Mouse (Mus musculus): ENCODE results near the gene Adig. TPM values are rescaled to one million over a fixed set of nuclear protein-coding genes. Genes with fewer than 3 reads are reported as not detected.

The Adig gene
- polyA plus RNA-seq, 2 experiments = 0.97 to 1.7 TPM

- Histone ChIP-seq H3K27ac (replicated peaks; ENCODE audit: low read depth, low read length) (no peak overlapping the region), H3K4me1 (ENCODE audit: control insufficient read depth, insufficient read depth, low read length) (peaks cover 3% of the 10 kb centered on the region; the same call in 1 of the 2 replicates), H3K27me3 (ENCODE audit: control insufficient read depth, insufficient read depth, low read length) (peaks cover 28% of the 10 kb centered on the region), H3K4me3 (replicated peaks; ENCODE audit: low read length) (0 out of 2 replicates have a peak overlapping the region, but pooled peaks have one; percentile 14), H3K36me3 (ENCODE audit: control insufficient read depth, insufficient read depth, low read length) (no peaks in the 10 kb centered on the region), H3K9me3 (ENCODE audit: control insufficient read depth, low read length) (no peaks in the 10 kb centered on the region), H3K9ac (ENCODE audit: low read depth, low read length, severe bottlenecking) (no peak overlapping the region), H3K4me2 (replicated peaks; ENCODE audit: low read depth, low read length, severe bottlenecking) (peak overlapping the region; percentile 18; the same call in 1 of the 2 replicates)
- ATAC-seq (ENCODE audit: low FRiP score, low read depth) (no peak), DNase-seq (ENCODE audit: low spot score) (no peak)
- WGBS = 3% methylated on average over 8 of the region's 8 CpGs
- no peak for TF ChIP-seq POLR2A (IDR thresholded peaks at IDR 0.05; ENCODE audit: borderline replicate concordance, extremely low read depth, insufficient read depth, insufficient read length)
Observed at GRCm38 (mm10) chr2:158555812-158556211, 53.4 kb downstream of the Adig start.

DNA sequence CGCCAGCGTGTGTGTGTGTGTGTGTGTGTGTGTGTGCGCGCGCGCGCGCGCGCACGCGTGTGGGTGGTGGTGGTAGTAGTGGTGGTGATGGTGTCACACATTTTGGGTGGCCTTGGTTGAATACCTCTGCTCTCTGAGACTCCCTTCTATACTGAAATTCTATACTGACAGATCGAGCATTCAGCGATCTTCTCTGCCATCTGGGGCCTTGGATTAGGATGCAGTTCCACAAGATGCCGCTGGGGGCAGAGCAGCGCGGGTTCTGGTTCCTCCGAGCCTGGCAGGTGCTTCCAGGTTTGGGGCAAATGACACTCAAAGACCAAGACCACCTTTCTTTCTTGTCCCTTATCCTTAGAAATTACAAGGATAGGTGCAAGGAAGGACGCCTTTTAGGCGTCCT, 53.8 kb downstream of the Adig start:
- Histone ChIP-seq H3K27me3 (ENCODE audit: control insufficient read depth, insufficient read depth, low read length) (peaks cover 28% of the 10 kb centered on the region), H3K9me3 (ENCODE audit: control insufficient read depth, low read length) (no peaks in the 10 kb centered on the region), H3K9ac (ENCODE audit: low read depth, low read length, severe bottlenecking) (no peak overlapping the region), H3K36me3 (ENCODE audit: control insufficient read depth, insufficient read depth, low read length) (no peaks in the 10 kb centered on the region), H3K4me3 (replicated peaks; ENCODE audit: low read length) (0 out of 2 replicates have a peak overlapping the region, but pooled peaks have one; percentile 14), H3K4me2 (replicated peaks; ENCODE audit: low read depth, low read length, severe bottlenecking) (peak overlapping the region; percentile 18; the same call in 1 of the 2 replicates), H3K27ac (replicated peaks; ENCODE audit: low read depth, low read length) (no peak overlapping the region), H3K4me1 (ENCODE audit: control insufficient read depth, insufficient read depth, low read length) (peaks cover 3% of the 10 kb centered on the region; the same call in 1 of the 2 replicates)
- TF ChIP-seq POLR2A (IDR thresholded peaks at IDR 0.05; ENCODE audit: borderline replicate concordance, extremely low read depth, insufficient read depth, insufficient read length) = no peak
- 2% methylated on average over 12 of the region's 20 CpGs for WGBS
- ATAC-seq (ENCODE audit: low FRiP score, low read depth) (no peak), DNase-seq (ENCODE audit: low spot score) (peak; percentile 57)

- no peak for DNase-seq (ENCODE audit: low spot score)
- Histone ChIP-seq H3K27me3 (ENCODE audit: control insufficient read depth, insufficient read depth, low read length) (peaks cover 24% of the 10 kb centered on the region), H3K4me3 (replicated peaks; ENCODE audit: low read length) (no peak overlapping the region), H3K27ac (replicated peaks; ENCODE audit: low read depth, low read length) (no peak overlapping the region), H3K4me1 (ENCODE audit: control insufficient read depth, insufficient read depth, low read length) (peaks cover 3% of the 10 kb centered on the region; the same call in 1 of the 2 replicates), H3K4me2 (replicated peaks; ENCODE audit: low read depth, low read length, severe bottlenecking) (no peak overlapping the region), H3K36me3 (ENCODE audit: control insufficient read depth, insufficient read depth, low read length) (no peaks in the 10 kb centered on the region), H3K9me3 (ENCODE audit: control insufficient read depth, low read length) (no peaks in the 10 kb centered on the region), H3K9ac (ENCODE audit: low read depth, low read length, severe bottlenecking) (no peak overlapping the region)
- no peak for ATAC-seq (ENCODE audit: low FRiP score, low read depth)
- 8% methylated on average over 5 of the region's 5 CpGs for WGBS
- no peak for TF ChIP-seq POLR2A (IDR thresholded peaks at IDR 0.05; ENCODE audit: borderline replicate concordance, extremely low read depth, insufficient read depth, insufficient read length)
Observed at GRCm38 (mm10) chr2:158556750-158557149, 54.3 kb downstream of the Adig start.

Other genes starting within 250 kb of the Adig start
- gene Bpi, start 244.5 kb upstream of the Adig start, polyA plus RNA-seq (2012; rRNA removed) = 0.03 TPM in 2 replicates
- not detected in 2 replicates for gene Bpi, start 244.5 kb upstream of the Adig start, polyA plus RNA-seq (2014; fragmentation: Nextera tagmentation; extraction: Ambion mirVana)
- 5.6 and 5.7 TPM in 2 replicates for gene Lbp, start 196.1 kb upstream of the Adig start, polyA plus RNA-seq (2012; rRNA removed)
- 3.7 and 4.4 TPM in 2 replicates for gene Lbp, start 196.1 kb upstream of the Adig start, polyA plus RNA-seq (2014; fragmentation: Nextera tagmentation; extraction: Ambion mirVana)
- gene Snhg11, start 127.0 kb upstream of the Adig start, polyA plus RNA-seq (2012; rRNA removed) = 10.8 and 11.7 TPM in 2 replicates
- gene Snhg11, start 127.0 kb upstream of the Adig start, polyA plus RNA-seq (2014; fragmentation: Nextera tagmentation; extraction: Ambion mirVana) = 2.8 and 3.5 TPM in 2 replicates
- gene Ralgapb, start 92.8 kb upstream of the Adig start, polyA plus RNA-seq (2012; rRNA removed) = 20.1 and 25.2 TPM in 2 replicates
- gene Ralgapb, start 92.8 kb upstream of the Adig start, polyA plus RNA-seq (2014; fragmentation: Nextera tagmentation; extraction: Ambion mirVana) = 20.2 and 23.3 TPM in 2 replicates
- gene Arhgap40, start 10.2 kb downstream of the Adig start, polyA plus RNA-seq (2012; rRNA removed) = 3.3 and 5.5 TPM in 2 replicates
- gene Arhgap40, start 10.2 kb downstream of the Adig start, polyA plus RNA-seq (2014; fragmentation: Nextera tagmentation; extraction: Ambion mirVana) = 3.9 and 4.0 TPM in 2 replicates
- 0.21 and 0.36 TPM in 2 replicates for gene Slc32a1, start 108.2 kb downstream of the Adig start, polyA plus RNA-seq (2012; rRNA removed)
- not detected in 2 replicates for gene Slc32a1, start 108.2 kb downstream of the Adig start, polyA plus RNA-seq (2014; fragmentation: Nextera tagmentation; extraction: Ambion mirVana)
- gene Actr5, start 122.3 kb downstream of the Adig start, polyA plus RNA-seq (2012; rRNA removed) = 13.5 and 14.5 TPM in 2 replicates
- gene Actr5, start 122.3 kb downstream of the Adig start, polyA plus RNA-seq (2014; fragmentation: Nextera tagmentation; extraction: Ambion mirVana) = 12.3 and 13.4 TPM in 2 replicates
- 1.1 and 1.4 TPM in 2 replicates for gene Ppp1r16b, start 162.8 kb downstream of the Adig start, polyA plus RNA-seq (2012; rRNA removed)
- gene Ppp1r16b, start 162.8 kb downstream of the Adig start, polyA plus RNA-seq (2014; fragmentation: Nextera tagmentation; extraction: Ambion mirVana) = 3.9 and 4.1 TPM in 2 replicates